Mouse (Mus musculus) brain, embryonic 18.5 days (tissue): ENCODE data around the gene Oard1.

Source experiments
- DNase-seq: peaks from one replicate; pipeline ENCODE4 v3.0.0-alpha.2; 2012; ENCODE audit warnings: low read depth, low spot score

Oard1 gene

DNA sequence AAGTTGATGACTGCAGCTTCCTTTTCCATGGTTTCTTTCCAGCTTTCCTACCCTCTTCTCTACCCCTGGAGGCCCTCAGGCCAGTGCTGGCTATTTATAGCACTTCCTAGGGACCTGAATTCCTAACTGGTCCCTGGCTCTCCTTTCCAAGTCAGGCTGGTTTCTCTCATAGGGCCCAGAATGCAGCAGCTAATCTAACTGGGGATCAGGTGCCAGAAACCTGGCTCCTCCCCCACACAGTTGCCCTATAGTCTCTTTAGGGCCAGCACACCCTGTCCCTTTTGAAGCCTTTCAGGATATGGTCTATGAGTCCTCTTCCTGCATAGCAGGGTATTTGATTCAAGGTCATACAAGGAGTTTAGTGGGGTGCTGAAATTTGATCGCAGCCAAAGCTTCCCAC, 26.7 kb downstream of the Oard1 start:
- DNase-seq = no peak

DNA sequence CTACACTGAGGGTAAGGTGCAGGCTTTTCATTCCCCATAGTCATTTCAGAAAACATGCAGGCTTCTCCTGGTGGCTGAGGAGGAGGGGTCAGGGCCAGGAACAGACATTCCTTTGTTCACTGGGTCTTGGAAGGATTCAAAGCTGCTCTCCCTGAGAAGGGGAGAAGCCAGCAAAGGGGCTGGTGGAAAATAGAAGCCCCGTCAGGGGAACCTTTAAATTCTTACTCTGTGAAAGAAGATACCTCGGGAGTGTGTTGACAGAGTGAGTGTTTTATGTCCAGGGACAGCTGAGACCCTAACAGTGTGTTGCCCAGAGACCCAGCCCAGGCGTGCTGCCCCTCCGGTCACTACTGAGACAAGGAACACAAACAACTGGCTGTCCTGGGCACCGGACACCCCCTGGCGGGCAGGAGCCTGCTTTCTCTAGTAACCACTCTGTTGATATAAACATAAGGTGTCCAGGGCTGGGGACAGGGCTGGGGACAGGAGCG, 27.7 kb downstream of the Oard1 start:
- DNase-seq = no peak

DNA sequence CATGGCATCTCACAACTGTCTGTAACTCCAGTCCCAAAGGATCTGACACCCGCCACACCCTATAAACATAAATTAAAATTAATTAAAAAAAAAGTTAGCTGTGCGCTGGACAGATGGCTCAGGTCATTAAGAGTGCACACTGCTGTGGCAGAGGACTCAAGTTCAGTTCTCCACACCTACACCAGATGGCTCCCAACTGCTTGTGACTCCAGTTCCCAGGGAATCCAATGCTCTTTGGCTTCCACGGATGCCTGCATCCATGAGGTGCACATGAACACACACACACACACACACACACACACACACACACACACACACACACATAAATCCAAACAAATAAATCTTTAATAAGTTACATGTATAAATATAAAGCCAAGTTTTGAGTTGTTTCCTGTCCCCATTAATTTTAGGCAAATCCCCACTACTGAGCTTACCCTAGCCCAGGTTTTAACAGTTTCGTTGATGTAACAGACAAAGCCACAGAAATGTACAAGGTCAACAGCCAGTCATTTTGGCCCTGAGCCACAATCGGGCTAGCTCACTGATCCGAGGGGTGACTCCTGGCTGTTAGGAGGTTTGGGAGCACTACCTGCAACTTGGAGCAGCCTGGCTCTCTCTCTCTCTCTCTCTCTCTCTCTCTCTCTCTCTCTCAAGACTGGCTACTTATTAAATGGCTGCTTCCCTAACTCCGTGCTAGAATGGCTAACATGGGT, 33.1 kb downstream of the Oard1 start:
- DNase-seq = no peak

GRCm38 (mm10) chr17:48443542-48444145, 33.8 kb downstream of the Oard1 start:
- no peak for DNase-seq

DNA sequence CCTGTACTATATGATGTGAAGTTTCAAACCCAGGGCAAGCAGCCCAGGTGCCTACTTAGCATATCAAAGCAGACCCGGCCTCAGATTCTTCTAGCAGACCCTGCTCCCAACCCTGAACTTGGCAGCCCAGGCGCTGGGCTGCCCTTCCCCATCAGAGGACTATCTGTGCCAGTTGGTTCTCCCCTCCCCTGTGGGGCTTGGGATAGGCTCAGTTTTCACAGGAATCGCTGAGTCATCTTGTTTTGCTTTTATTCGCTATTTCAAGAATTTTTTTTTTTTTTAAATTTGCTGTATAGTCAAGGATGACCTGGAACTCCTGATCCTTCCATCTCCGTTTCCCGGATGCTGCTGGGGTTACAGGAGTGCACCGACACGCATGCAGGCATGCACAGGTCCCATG, 37.9 kb downstream of the Oard1 start:
- DNase-seq = no peak

DNA sequence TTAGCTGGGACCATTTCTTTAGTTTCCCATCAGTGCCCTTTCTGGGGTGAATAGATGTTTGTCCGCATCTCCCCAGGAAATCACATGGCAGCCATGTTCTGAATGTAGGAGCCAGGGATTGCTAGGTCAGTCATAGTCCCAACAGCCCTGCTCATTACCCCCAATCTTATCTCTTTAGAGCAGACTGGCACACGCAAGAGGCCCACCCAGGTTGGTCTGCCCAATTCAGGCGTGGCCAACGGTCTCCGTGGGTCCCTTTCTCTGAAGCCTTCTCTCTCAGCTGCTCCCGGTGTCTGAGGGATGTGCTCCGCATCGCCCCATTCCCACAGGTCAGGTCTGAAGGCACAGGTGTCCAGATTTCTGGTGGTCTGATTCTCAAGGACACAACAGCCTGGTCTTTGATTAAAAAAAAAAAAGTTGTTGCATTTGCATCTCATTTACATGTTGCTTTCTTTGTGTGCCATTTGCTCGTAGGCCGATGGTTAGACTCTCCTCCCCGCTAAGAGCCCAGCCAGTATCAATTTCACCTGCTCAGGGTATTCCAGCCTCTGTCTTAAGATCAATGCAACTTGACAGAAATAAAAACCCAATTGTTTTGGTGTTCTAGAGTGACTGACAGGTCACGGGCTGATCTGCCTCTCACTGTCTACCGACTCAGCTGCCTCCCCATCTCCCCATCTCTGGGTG, 41.0 kb downstream of the Oard1 start:
- no peak for DNase-seq

- no peak for DNase-seq
Observed at GRCm38 (mm10) chr17:48451353-48451675, 41.5 kb downstream of the Oard1 start, which contains the start of gene Tspo2. Tspo2 (minus strand) TSS chr17:48451522.

- DNase-seq = no peak
Observed at GRCm38 (mm10) chr17:48451753-48452444, 42.1 kb downstream of the Oard1 start.

GRCm38 (mm10) chr17:48453489-48453888, 43.7 kb downstream of the Oard1 start:
- DNase-seq = no peak

GRCm38 (mm10) chr17:48454190-48454589, 44.4 kb downstream of the Oard1 start:
- DNase-seq = no peak

DNA sequence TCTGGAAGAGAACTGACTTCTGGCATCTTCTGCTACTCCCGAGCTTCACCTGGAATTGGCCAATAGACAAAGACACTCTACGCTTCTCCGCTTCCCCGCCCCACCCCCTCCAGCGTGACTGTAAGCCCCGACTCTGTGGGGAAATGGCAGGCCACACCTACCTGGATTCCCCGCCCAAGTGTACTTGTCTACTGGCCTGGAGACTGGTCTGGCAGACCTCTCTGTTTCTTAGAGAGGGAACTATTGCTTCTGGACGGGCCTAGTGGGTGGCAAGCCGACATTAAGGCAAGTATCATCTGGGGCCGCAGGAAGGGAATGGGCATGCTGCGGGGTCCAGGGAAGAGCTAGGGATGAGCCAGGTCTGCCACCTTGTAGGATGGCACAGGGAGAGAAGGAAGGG, 44.9 kb downstream of the Oard1 start, which contains the start of gene Unc5cl:
Unc5cl (plus strand) TSS at position 214 of the 400 bp plus-strand sequence.
- DNase-seq = no peak

DNA sequence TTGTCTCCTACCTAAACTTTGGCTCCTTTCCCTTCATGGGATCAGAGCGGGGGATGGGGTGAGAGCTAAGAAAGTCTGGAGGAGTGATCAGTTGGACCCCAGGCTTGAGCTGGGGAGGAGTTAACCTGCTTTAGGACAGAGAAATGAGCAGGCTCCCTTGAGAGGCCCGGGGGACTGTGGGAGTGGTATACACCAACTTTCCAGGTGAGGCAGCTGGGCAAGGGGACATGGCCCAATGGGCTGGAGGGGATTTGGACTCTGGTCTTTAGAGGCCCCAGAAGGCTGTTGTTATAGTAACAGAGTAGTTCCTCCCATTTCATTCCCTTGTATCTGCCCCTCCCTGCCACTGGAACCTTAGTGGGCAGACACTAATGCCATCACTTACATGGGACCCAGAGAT, 46.1 kb downstream of the Oard1 start:
- DNase-seq = no peak

DNA sequence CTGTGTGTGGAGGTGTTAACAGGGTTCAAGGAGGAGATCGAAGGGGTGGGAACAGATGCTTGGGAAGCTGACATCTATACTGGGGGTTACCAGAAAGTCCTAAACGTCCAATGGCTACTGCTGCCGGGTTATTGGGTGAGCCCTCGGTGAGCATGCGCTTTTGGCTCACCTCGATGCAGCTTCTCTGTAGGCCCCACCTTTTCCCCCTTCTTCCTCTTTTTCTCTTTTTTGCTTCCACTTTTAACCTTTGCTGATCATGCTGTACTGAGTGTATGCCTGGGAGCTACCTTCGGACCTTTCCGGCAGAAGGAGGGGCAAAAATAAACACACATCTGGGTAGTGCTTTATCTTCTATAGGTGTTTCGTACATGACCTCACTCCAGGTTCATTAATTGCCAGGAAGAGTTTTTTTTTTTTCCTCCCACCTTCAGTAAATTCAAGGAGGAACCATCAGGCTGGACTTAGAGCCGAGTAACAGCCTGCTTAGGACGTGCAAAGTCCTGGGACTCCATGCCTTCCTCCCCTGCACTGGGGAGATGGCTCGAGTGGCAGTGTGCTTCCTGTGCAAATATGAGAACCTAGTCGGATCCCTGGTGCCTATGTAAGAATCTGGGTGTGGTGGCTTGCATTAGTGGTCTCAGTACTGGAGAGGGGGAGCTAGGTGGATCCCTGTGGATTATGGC, 48.3 kb downstream of the Oard1 start:
- no peak for DNase-seq

- DNase-seq = no peak
Observed at GRCm38 (mm10) chr17:48462096-48462495, 52.3 kb downstream of the Oard1 start.

DNA sequence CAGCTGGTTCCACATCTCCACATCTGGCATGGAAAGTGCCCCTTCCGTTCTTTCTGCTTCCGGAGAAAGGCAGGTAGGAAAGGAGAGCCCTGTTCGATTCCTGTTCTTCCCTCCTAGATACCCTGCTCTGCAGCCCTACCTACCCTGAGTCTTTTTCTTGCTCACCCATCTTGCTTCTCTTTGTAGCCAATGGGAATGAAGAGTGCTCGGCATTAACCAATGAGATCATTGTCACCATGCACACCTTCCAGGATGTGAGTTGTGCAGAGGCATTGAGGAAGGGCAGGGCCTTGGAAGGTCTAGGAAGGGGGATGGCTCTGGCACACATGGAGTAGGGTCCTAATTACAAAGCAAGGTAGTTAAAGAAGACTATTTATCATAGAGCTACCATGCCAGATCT, 53.6 kb downstream of the Oard1 start:
- DNase-seq = no peak
